Mouse (Mus musculus): ENCODE measurements around the gene Itgb5. TPM values are rescaled to one million over a fixed set of nuclear protein-coding genes. Genes with fewer than 3 reads are reported as not detected.

Itgb5 gene
- 10 to 100 TPM; 42.5 to 81.2 (median 53.6) TPM for total RNA-seq (2022)

DNA sequence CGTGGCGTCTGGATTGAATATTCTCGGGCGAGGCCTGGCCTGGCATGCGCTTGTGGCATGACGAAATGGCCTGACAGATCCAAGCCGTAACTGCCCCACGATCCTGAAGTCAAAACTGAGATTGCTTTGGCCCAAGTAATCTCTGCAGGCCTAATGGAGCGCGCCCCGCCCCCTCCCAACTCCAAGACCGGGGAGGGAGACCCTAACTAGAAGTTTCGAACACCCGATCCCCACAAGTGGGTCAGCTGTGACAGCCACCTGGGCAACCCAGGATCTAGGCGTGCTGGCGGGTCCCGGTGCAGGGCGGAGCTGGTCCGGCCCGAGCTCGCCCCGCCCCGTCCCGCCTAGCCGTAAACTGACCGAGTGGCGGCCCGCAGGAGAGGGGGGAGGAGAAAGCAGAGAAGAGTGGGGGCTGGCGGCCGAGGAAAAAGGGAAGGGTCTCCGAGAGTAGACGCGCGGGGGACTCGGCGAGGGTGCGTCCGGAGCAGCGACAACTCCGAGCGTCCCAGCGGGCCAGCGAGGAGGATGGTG is at the start of gene Itgb5:
Gene Itgb5 (plus strand): TSS at position 365 of the 531 bp plus-strand sequence.
- DNase-seq (ENCODE audit: low spot score in 2 of 2): peak in 1 of 2 experiments; percentile 32

- DNase-seq (ENCODE audit: low spot score in 2 of 2): no peak
Measured at GRCm38 (mm10) chr16:33781789-33782728, 47.4 kb upstream of the Itgb5 start.

DNA sequence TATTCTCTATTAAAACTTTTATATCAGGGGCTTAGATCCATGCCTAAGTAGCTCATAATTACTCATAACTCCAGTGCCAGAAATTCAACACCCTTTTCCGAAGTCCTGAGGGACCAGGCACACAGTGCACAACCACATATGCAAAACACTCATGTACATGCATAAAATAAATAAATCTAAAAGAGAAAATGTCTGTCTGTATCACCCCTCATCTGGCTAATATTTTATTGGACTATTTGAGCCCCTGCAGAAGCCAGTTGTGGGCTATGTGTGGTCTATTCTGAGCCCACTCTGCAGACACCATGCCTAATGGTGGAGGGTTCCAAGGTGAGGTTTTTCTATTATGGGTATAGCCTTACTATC is 46.8 kb upstream of the Itgb5 start:
- DNase-seq (ENCODE audit: low spot score in 2 of 2): no peak

DNA sequence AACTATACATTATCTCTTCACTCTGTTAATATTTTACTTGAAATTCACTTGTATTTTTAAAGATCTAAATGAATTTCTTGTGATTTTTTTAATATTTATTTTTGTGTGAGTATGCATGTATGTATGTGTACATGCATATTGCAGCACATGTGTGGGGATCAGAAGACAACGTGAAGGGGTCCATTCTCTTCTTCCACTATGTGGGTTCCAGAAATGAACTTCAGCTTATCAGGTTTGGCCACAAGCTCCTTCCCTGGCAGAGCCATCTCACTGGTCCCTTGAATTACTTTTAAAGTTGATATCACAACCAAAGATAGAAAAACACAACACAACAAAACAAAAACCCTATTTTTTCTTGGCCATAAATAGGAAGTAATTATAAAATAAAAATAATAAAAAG is 44.9 kb upstream of the Itgb5 start:
- no peak for DNase-seq (ENCODE audit: low spot score in 2 of 2)

DNA sequence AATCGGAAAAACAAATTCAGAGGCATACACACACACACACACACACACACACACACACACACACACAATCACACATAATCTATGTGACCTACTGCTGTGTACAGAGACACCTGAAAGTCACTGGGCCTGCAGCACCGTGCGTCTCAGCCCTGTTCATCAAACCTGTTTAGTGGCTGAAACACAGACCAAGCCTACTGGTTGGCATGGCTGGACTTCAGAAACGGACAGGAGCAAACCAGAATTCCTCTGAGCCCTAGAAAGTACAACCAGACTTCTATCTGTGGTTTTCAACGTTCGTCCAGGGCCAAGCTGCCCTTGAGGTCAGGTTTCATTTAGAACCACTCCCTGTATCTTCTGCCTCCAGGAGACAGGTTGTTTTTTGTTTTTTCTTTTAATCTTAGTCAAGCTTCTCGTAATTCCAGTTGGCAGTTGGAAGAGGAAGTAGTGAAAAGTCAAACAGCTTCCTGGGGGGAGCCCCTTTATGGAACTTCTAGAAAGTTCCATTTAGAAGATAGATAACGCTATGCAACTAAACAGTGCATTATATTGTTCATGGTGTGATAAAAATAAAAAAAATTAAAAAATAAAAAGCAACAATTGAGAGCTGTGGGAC is 44.3 kb upstream of the Itgb5 start:
- no peak for DNase-seq (ENCODE audit: low spot score in 2 of 2)

DNA sequence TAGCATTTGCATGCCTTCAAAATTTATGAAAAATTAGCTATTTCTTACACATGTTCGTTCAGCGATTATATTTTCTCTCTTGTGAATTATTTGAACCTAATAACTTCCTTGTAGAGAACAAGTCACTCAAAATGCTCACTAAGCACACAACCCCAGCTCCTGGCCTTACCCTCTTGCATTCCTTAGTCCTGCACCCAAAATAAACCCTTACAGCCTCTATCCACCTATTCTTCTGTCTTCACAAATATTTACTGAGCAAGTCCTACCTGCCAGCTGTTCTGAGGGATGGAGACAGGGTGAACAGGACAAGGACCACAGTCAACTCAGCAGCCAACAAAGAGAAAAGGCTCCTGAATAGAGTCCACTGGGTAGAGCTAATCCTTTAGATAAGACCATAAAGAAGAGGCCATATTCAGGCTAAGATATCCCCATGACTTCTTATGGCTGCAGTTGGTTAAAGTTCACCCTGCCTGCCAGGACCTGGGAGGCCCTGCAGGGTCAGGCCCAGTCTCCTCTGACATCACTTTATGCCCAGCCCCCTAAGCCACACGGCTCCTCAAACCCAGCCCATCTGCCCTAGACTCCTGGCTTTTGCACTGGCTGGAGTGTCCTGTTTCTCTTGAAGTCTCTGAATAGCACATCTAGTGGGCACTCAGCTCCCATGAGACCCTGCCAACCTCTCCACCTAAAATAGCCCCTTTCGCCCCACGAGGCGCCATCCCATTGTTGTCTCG is 42.6 kb upstream of the Itgb5 start:
- DNase-seq (ENCODE audit: low spot score in 2 of 2): no peak

DNA sequence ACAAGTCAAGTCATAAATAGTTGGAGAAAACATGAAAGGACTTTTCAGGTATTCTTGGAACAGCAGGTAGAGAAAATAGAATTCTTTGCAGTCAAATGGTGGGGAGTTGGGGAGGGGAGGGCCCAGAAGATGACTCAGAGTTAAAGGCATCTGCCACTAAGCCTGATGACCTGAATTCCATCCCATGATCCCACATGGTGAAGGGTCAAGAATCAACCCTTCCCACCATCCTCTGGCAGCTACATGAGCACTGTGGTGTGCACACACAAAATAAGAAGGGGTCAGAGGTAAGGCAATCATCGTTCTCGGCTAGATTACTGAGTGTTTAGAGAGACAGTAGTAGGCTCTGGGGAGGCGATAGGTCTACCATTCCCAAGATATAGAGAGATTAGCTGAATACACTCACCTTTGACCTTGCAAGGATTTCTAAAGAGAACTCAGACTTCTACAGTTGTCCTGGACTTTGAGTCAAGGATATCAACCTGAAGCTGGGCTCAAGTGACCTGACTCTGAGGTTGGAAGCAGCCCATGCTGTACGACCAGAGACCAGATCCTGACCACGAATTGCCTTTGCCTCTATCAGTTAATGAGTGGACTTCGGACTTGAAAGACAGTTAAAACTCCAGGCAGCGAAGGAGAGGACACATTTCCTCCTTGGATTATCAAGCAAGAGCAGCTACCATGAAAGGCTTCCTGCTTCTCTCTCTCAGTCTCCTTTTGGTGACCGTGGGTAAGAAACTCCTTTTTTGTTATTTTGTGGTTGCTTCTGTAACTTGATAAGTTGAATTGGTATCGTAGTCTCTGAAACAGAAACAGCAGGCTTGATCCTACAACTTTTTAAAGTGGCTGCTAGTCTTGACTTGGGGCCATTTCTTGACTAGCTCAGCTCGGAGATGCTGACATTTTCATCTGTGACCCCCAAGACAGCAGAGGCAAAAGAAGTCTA is 35.3 kb upstream of the Itgb5 start, which contains the start of gene Muc13:
Gene Muc13 (plus strand): TSS at position 192 of the 946 bp plus-strand sequence.
- no peak for DNase-seq (ENCODE audit: low spot score in 2 of 2)

GRCm38 (mm10) chr16:33795106-33795505 is 34.4 kb upstream of the Itgb5 start:
- DNase-seq (ENCODE audit: low spot score in 2 of 2): no peak

GRCm38 (mm10) chr16:33795887-33796286 is 33.6 kb upstream of the Itgb5 start:
- no peak for DNase-seq (ENCODE audit: low spot score in 2 of 2)

DNA sequence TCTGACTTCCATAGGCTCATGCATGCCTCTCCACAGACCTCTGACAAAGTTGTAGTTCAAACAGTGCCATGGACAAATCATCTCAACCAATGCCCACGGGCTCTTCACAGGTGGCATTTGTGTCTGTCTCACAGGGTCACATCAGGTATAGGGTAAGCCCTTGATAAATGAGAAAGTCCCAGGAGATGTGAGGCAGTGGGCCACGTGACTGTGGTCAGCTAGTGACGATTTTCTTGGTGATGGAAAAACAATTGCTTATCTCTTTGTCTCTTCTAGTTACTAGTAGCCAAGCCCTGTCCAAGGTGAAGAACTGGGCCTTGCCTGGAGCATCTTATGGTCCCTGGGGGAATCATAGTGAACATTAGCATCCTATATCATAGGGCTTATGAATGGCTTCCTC is 32.7 kb upstream of the Itgb5 start:
- no peak for DNase-seq (ENCODE audit: low spot score in 2 of 2)

DNA sequence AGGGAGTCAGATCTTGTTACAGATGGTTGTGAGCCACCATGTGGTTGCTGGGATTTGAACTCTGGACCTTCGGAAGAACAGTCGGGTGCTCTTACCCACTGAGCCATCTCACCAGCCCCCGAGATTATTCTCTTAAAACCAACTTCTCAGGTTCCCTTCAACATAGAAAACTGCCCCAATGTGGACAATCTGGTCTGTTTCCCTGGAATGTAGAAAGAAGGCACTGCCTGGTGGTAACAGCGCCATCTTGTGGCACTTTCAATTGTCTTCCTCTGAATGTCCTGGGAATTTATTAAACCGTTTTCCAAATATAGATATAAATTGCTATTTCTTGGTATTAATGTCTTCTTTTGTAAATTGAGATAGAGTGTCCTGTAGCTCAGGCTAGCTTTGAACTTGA is 31.6 kb upstream of the Itgb5 start:
- peak in 1 of 2 experiments; percentile 7 for DNase-seq (ENCODE audit: low spot score in 2 of 2)

DNA sequence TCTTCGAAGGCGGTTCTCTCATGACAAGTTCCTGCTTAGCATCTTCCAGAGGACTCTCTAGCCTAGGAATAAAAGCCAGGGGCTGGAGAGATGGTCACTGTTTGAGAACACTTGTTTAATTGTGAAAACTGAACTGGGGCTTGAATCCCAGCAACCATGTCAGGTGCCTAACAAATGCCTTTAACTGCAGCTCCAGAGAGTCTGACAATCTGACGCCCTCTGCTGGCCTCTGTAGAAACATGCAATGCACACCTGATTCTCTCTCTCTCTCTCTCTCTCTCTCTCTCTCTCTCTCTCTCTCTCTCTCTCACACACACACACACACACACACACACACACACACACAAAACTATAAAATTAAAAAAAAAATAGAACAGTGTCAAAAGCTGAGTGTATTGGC is 19.5 kb upstream of the Itgb5 start:
- no peak for DNase-seq (ENCODE audit: low spot score in 2 of 2)

DNA sequence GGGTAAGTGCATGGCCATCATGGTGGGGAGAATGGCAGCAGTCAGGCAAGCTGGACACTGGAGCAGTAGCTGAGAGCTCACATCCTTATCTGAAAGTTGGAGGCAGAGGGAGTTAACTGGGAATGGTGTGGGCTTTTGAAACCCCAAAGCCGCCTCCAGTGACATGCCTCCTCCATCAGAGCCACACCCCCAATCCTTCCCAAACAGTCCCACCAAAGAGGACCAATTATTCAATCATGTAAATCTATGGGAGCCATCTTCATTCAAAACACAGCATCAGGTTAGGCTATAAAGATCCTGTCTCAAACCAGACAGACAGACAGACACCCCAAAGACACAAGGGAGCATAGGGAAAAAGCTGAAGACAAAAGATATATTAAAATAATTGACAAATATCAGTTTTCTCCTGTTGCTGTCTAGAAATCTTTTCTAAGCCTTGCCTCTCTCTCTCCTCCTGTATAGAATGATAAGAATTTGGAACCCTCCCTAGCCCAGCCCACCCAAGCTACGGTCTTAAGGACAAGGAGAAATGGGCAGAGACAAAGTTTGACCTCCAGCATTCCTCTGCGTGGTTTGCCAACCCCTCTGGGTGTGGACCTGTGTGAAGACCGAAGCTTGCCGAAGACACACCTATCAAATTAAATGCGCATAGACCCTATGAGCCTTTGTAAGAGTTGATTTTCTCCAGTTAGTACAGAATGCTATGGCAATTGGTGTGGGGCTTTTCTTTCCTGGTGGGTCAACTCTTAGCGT is 10.9 kb upstream of the Itgb5 start:
- DNase-seq (ENCODE audit: low spot score in 2 of 2): no peak

- peak; percentile 44 to 79 for DNase-seq (ENCODE audit: low spot score in 2 of 2)
Measured at GRCm38 (mm10) chr16:33820269-33821178, 8.9 kb upstream of the Itgb5 start.

GRCm38 (mm10) chr16:33824603-33825002 is 4.9 kb upstream of the Itgb5 start:
- no peak for DNase-seq (ENCODE audit: low spot score in 2 of 2)

- DNase-seq (ENCODE audit: low spot score in 2 of 2): no peak
Measured at GRCm38 (mm10) chr16:33828496-33828895, 969 bp upstream of the Itgb5 start.

DNA sequence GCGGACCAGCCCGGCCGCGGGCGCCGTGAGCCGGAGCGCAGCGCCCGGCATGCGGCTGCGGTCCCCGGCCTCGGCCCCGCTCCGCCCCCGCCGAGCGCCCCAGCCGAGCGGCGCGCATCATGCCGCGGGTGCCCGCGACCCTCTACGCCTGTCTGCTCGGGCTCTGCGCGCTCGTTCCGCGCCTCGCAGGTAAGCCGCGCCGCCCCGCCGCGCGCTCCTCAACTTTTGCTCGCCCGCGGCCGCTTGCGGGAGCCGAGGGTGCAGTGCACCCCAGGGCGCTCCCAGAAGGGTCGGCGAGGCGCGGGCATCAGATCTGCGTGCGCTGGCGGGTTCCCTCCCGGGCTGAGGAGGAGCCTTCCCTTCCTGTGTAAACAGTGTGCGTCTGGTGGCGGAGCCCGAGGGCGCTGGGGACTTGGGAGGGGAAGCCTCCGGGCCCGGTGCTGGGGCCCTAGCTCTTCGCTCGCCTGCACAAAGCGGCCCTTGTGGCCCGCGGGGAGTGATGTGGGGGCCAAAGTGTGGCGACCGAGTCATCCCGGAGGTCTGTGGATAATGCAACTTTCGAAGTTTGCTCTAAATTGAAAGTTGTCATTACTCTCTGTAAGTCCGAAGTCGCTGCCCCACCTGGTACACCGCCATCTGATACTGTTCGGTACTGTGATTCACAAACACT is 512 bp downstream of the Itgb5 start:
- no peak for DNase-seq (ENCODE audit: low spot score in 2 of 2)

- DNase-seq (ENCODE audit: low spot score in 2 of 2): no peak
Measured at GRCm38 (mm10) chr16:33830512-33831105, 1.1 kb downstream of the Itgb5 start.
